Mouse (Mus musculus) thymus, postnatal 25 days (tissue): ENCODE measurements around the gene Nol4l.
A peak's percentile ranks its signal among the peaks of the same experiment; 100 is the strongest.

ENCODE experiments used
- DNase-seq: peaks from one replicate; pipeline ENCODE4 v3.0.0; 2022

Gene Nol4l

DNA sequence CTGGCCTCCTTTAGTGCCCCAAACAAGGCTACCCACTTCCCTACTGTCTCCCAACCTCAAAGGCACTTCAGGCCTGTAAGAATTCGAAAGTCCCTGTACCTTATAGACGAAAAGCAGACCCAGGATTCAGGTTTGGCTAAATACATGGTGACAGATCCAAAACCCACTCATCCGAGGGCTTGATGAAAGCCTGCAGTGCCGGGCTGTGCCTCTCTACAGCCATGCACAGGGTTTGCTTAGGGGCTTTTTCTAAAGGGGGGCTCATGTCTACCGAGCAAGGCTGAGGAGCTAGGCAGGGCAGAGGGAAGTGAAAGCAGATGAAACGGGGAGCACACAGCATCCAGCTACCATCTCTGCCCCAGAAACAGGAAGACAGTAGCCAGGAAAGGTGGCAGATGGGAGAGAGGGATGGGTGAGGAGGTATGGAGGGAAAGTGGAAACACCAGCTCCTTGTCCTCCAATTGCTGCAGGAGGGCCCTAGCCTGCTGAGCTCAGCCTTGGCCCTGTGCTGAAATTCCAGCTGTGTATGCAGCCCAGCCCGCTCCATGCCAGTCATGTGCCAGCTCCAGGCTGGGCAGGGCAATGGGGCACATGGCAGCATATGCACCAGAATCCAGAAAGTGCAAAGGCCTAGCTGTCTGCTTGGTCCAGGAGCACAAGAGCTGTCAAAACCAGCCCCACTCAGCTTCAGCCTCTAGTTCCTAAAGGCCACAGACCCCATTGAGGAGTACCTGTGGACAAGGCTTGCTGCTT is 48.5 kb downstream of the Nol4l start:
- DNase-seq = no peak

DNA sequence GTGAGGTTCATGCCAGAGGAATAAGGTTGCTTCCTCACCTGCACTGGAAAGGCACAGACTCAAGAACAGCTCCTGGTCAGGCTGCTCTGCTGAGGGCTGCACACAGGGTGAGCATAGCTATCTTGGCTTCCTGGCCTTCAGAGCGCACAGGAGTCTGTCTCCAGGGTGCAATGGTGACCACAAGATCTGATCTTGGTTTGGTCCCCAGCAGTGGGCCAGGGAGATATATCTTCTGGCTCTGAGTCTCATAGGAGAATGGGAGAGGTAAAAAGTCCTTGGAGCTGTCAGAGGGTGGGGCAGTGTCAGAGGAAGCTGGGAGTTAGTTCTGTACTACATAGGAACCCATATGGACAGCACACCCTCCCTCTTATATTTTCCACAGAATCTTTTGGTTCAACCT is 50.3 kb downstream of the Nol4l start:
- no peak for DNase-seq

- DNase-seq = peak; percentile 76
These were observed 51.2 kb downstream of the Nol4l start for GRCm38 (mm10) chr2:153478583-153478982.

GRCm38 (mm10) chr2:153475114-153476112 is 54.4 kb downstream of the Nol4l start:
- no peak for DNase-seq

DNA sequence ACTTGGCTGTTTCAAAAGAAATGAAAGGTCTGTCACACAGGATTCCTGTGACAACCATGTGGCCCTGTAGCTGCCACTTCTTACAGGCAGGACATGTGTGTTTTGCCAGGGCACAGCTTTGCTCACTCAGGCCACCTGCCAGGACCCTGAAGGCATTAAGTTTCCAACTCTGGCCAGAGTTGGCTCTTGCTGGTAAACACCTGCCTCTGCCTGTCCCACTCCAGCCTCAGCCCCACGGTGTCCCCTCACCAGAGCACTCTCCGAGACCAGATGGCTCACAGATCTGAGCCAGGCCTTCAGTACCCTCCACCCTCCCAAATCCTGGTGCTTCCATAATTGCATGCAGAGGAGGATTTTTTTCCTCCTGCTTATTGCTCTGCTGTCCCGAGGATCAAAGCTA is 58.8 kb downstream of the Nol4l start:
- no peak for DNase-seq

GRCm38 (mm10) chr2:153469764-153470163 is 60.0 kb downstream of the Nol4l start:
- no peak for DNase-seq

GRCm38 (mm10) chr2:153469317-153469716 is 60.5 kb downstream of the Nol4l start:
- no peak for DNase-seq

- DNase-seq = no peak
These were observed 62.4 kb downstream of the Nol4l start for GRCm38 (mm10) chr2:153467372-153467771.

- DNase-seq = no peak
These were observed 66.5 kb downstream of the Nol4l start for GRCm38 (mm10) chr2:153463257-153463656.

GRCm38 (mm10) chr2:153458022-153458441 is 71.7 kb downstream of the Nol4l start:
- no peak for DNase-seq

GRCm38 (mm10) chr2:153457467-153457866 is 72.3 kb downstream of the Nol4l start:
- DNase-seq = no peak

DNA sequence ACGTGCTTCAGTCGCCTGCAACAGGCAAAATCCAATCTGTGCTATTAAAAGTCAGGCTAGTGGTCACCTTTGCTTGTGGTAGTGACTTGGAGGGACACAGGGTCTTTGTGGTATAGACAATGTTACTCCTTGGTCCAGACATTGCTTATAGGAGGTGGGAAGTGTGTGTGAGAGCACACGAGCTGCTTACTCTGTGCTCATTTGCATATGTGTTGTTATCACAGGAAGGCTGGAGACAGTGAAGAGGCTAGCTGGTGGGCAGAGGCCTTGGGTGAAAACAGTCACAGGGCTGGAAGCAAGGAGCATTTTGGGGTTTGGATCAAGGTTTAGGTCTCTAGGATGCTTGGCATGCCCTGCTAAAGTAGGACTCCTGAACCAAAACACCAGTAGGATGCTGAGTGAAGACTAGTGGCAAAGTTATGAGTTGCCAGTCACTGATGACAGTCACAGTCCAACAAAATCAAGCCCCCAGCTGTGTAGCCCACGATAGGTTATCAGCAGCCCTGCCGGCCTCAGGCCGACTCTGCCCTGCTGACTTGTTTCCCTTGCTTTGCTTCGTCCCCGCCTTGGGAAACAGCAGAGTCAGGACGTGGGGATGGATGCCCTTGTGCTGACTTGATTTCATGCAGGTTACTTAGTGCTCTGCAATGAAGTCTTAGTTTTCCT is 74.8 kb downstream of the Nol4l start:
- DNase-seq = no peak

DNA sequence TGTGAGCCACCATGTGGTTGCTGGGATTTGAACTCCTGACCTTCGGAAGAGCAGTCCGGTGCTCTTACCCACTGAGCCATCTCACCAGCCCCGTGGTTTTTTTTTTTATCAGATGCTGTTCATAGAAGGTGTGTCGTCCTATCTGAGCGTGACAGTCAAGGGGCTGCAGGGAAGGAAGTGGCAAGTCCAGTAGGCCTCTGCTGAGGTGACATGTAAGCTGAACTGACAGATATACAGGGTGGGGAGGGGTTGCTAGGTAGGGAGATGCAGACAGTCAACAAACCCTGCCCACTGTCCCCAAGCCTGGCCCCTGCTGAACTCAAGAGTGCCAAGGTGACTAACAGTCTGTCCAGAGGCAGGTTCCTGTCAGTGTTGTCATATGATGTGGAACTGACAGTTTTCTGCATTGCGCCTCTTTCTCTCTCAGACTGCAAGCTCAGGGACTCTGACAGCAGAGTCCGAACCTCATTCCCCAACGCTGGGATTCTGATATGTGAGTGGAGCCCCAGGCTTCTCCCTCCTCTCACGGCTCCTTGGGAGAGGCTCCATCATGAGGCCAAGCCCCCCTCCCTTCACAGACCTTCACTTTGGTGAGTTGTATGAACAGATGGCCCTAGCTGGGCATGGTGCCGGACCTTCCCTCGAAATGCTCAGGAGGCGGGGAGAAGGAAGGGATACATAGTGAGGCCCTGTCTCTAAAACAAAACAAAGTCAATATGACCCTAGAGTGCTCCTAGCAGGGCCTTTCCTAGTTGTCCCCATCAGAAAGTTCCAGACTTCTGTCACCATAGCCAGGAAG is 75.6 kb downstream of the Nol4l start:
- no peak for DNase-seq

- no peak for DNase-seq
These were observed 81.3 kb downstream of the Nol4l start for GRCm38 (mm10) chr2:153448519-153448918.

DNA sequence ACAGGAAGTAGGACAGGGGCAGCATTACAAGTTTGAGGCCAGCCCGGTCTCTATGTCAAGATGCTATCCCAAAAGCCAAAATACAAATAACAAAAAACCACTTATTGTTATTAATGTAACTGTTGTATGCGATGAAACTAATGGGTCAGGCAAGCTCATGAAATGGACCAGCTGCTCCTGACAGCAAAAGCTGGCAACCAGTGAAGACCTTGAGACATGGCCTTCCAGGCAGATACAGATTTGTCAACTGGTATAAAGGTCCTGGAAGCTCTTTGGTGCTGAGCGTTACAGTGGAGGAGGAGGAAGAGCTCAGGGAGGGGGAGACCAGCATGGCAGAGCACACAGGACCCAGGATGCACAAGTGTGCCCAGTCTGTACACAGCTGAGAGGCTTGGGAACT is 82.1 kb downstream of the Nol4l start:
- DNase-seq = no peak

DNA sequence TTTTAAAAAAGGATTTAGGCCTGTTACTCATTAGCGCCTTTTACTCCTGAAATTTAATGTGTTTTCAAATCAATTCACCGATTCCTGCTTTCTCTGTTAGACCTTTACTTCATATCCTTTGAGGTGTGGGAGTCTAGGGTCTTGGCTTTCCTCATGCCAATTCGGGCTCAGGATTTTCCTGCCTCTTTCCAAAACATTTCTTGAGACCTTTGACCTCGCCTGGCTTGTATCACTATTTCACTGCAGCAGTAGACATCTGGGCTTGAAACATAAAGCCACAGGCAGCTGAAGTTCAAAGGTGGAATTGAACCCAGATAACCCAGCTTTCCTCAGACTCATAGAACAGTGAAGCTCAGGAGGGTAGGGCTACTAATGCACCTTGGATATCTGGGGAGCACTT is 83.3 kb downstream of the Nol4l start:
- no peak for DNase-seq

DNA sequence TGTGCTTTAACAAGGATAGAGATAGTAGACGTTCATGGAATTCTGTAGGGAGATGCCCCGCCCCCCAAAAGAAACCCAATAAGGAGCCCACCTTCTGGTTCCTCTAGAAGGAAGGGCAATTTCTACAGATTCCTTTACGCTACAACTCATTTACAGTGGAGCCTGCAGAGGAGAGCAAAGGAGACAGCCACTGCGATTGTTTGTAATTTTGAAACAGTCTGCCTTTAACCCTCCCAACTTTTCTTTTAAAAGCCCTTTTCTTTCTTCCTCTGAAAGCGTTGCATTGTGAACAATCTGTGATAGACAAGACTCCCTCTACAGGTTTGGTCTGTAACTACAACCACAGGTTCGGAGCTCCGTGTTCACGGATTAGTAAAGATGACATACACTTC is 83.8 kb downstream of the Nol4l start:
- DNase-seq = peak; percentile 51

GRCm38 (mm10) chr2:153445137-153446016 is 84.4 kb downstream of the Nol4l start:
- DNase-seq = peak; percentile 35

GRCm38 (mm10) chr2:153444254-153445136 is 85.3 kb downstream of the Nol4l start:
- peak; percentile 61 for DNase-seq
